Mouse (Mus musculus) ES-E14 (cell line): ENCODE measurements at regions not wholly inside any gene's neighbourhood (a gene's known extent, or its start where the extent isn't known, plus 50 kb on each side); places are given as distances from the start of the nearest gene placed in this dataset.

Experiments used
- HCFC1 ChIP-seq: IDR thresholded peaks from 2 replicates; pipeline ENCODE4 v1.6.1; 2012; ENCODE audit warnings: low read length, inconsistent platforms, borderline replicate concordance; ENCODE audit not compliant: insufficient read depth
- ZNF384 ChIP-seq: IDR thresholded peaks from 2 replicates; pipeline ENCODE4 v1.6.1; 2012; ENCODE audit warnings: low read depth, low read length, inconsistent platforms

GRCm38 (mm10) chr16:7654451-7654850 is 770.5 kb downstream of the Tmem114 start:
- no peak for TF ChIP-seq ZNF384
- no peak for TF ChIP-seq HCFC1
